Mouse (Mus musculus) B cell, adult 2 months (primary cell): ENCODE data around the gene Olfr568.

Source experiments
- DNase-seq, 2 experiments: peaks; one replicate each; pipeline ENCODE4 v3.0.0; 2022

The Olfr568 gene

DNA sequence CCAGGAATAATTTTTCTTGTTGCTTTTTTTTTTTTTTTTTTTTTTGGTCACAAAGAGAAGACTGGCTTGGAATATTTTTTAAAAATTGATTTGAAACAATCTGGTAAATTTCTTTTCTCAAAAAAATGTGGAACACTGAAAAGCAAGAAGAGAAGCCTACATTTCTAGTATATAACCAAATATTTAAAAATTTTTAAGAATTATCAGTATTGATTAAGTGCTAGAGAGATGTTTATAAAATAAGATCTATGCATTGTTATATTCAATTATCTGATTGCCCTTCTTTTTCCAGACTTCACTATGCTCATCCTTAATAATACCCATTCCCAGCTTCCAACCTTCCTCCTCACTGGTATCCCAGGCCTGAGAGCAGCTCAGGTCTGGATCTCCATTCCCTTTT lies at the start of gene Olfr568:
TSS of gene Olfr568 (plus strand) at position 301 of the 400 bp plus-strand sequence.
- no peak for DNase-seq

DNA sequence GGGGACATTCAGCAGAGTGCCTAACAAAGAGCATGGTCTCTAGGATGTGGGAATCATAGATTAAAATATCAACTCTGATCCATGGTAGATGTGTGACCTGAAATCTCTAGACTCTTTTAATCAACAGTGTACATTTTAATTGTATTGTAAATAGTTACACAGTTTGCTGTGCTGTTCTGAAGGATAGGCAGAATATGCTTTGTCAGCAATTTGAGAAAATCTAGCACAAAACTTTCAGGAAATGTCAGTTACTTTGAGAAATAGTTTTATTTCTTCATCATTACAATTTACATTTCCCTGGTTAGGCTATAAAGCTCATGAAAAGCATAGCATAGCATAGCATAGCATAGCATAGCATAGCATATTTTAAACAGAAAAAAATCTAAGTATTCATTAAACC lies 21.1 kb upstream of the Olfr568 start:
- DNase-seq = no peak

- DNase-seq = no peak
These were observed 18.3 kb upstream of the Olfr568 start, which contains the start of gene Olfr566 for GRCm38 (mm10) chr7:102858665-102859064. Gene Olfr566, minus strand, starts transcription at chr7:102858765.

DNA sequence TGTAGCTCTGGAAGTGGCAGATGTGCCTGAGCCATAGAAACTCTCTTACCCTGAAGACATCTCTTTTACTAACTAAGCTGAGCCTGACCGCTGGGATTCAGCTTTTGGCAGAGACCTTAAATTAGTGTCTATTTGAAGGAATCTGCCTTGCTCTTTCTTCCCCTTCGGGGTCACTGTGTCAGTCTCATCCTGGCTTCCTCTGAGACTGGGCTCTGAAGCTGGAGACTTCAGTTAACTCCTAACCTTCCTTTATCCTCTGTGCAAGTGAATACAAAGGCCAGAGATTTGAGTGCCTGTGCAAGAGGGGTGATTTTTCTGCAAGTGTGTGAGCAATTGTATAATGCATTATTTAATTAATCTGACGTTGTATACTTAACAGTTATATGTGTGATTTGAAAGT lies 13.9 kb downstream of the Olfr568 start, which contains the start of gene Olfr569:
TSS of gene Olfr569 (minus strand) at position 101 of the 400 bp plus-strand sequence.
- no peak for DNase-seq

GRCm38 (mm10) chr7:102915261-102915660 lies 38.3 kb downstream of the Olfr568 start:
- DNase-seq = no peak

GRCm38 (mm10) chr7:102916405-102916804 lies 39.5 kb downstream of the Olfr568 start:
- DNase-seq = no peak

- DNase-seq = no peak
These were observed 40.3 kb downstream of the Olfr568 start, which contains the start of gene Olfr571 for GRCm38 (mm10) chr7:102917032-102917875. Gene Olfr571, minus strand, starts transcription at chr7:102917536.

GRCm38 (mm10) chr7:102919632-102920031 lies 42.7 kb downstream of the Olfr568 start:
- DNase-seq = peak in 1 of 2 experiments; percentile 4

- no peak for DNase-seq
These were observed 47.2 kb downstream of the Olfr568 start, which contains the start of gene Olfr572 for GRCm38 (mm10) chr7:102924109-102924508. Gene Olfr572, plus strand, starts transcription at chr7:102924409.

DNA sequence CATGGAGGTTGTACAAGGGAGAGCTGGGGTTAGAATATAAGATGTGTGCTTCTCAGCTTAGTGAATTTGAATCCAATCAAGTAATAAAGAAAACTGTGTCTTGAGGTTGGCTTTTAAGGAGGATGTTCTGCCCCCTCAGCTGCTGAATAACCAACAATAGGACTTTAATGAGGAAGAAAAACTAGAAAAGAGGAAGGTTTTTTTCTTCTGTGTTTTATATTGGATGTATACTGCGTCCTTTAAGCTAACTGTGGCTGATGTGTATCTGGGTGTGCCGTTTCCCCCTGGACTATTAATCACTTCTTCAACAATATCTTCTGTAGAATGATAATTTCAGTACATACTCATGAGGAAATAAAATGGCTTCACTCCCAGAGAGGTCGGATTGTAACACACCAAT lies 50.2 kb downstream of the Olfr568 start:
- no peak for DNase-seq
